Mouse (Mus musculus): ENCODE measurements around the gene Nutf2.
A peak's percentile ranks its signal among the peaks of the same experiment; 100 is the strongest.

Nutf2 gene

GRCm38 (mm10) chr8:105854715-105855216 is 5.6 kb upstream of the Nutf2 start, which contains the start of gene Thap11:
TSS of gene Thap11 (plus strand) at chr8:105855132.
- DNase-seq (ENCODE audit: low spot score in 2 of 2), result peak; percentile 85 to 86

GRCm38 (mm10) chr8:105855248-105856167 is 4.9 kb upstream of the Nutf2 start:
- DNase-seq (ENCODE audit: low spot score in 2 of 2), result peak; percentile 39 to 58

GRCm38 (mm10) chr8:105856168-105856835 is 4.1 kb upstream of the Nutf2 start:
- DNase-seq (ENCODE audit: low spot score in 2 of 2), result no peak

GRCm38 (mm10) chr8:105858495-105858894 is 1.9 kb upstream of the Nutf2 start:
- no peak for DNase-seq (ENCODE audit: low spot score in 2 of 2)

GRCm38 (mm10) chr8:105859314-105859713 is 1.1 kb upstream of the Nutf2 start:
- DNase-seq (ENCODE audit: low spot score in 2 of 2), result no peak

- no peak for DNase-seq (ENCODE audit: low spot score in 2 of 2)
Observed at GRCm38 (mm10) chr8:105861951-105862350, 1.6 kb downstream of the Nutf2 start.

- no peak for DNase-seq (ENCODE audit: low spot score in 2 of 2)
Observed at GRCm38 (mm10) chr8:105866364-105867029, 6.1 kb downstream of the Nutf2 start.

- DNase-seq (ENCODE audit: low spot score in 2 of 2), result no peak
Observed at GRCm38 (mm10) chr8:105874301-105874700, 13.9 kb downstream of the Nutf2 start.

GRCm38 (mm10) chr8:105880754-105881520 is 20.6 kb downstream of the Nutf2 start, which contains the start of gene Edc4:
TSS of gene Edc4 (plus strand) at chr8:105880881.
- peak; percentile 71 to 80 for DNase-seq (ENCODE audit: low spot score in 2 of 2)

- no peak for DNase-seq (ENCODE audit: low spot score in 2 of 2)
Observed at GRCm38 (mm10) chr8:105889756-105890465, 29.5 kb downstream of the Nutf2 start.

GRCm38 (mm10) chr8:105890870-105891269 is 30.5 kb downstream of the Nutf2 start:
- no peak for DNase-seq (ENCODE audit: low spot score in 2 of 2)

- no peak for DNase-seq (ENCODE audit: low spot score in 2 of 2)
Observed at GRCm38 (mm10) chr8:105892432-105892831, 32.1 kb downstream of the Nutf2 start.

GRCm38 (mm10) chr8:105893339-105893738 is 33.0 kb downstream of the Nutf2 start, which contains the start of gene Nrn1l:
TSS of gene Nrn1l (plus strand) at chr8:105893567.
- DNase-seq (ENCODE audit: low spot score in 2 of 2), result peak; percentile 61 to 78

GRCm38 (mm10) chr8:105897801-105898480 is 37.6 kb downstream of the Nutf2 start:
- no peak for DNase-seq (ENCODE audit: low spot score in 2 of 2)

GRCm38 (mm10) chr8:105900180-105900940 is 40.0 kb downstream of the Nutf2 start, which contains the start of gene Pskh1:
TSS of gene Pskh1 (plus strand) at chr8:105900441.
- DNase-seq (ENCODE audit: low spot score in 2 of 2), result peak; percentile 79 to 87

GRCm38 (mm10) chr8:105900941-105901616 is 40.7 kb downstream of the Nutf2 start:
- no peak for DNase-seq (ENCODE audit: low spot score in 2 of 2)

- DNase-seq (ENCODE audit: low spot score in 2 of 2), result no peak
Observed at GRCm38 (mm10) chr8:105919390-105919789, 59.0 kb downstream of the Nutf2 start.

GRCm38 (mm10) chr8:105925123-105925522 is 64.7 kb downstream of the Nutf2 start:
- DNase-seq (ENCODE audit: low spot score in 2 of 2), result no peak
